Mouse (Mus musculus): Measurements from ENCODE around the gene Exoc4. TPM values are rescaled to one million over a fixed set of nuclear protein-coding genes. Genes with fewer than 3 reads are reported as not detected.

The Exoc4 gene
- polyA plus RNA-seq, 1 experiment from 2014 or later: 11.7 TPM

GRCm38 (mm10) chr6:33468480-33468879 is 219.6 kb downstream of the Exoc4 start:
- DNase-seq (ENCODE audit: low spot score) (peak; percentile 65), ATAC-seq (peak; percentile 54; the same call in 1 of the 2 replicates)
- H3K9ac ChIP-seq (replicated peaks; ENCODE audit: low read depth): no peak overlapping the region
- no peak overlapping the region for H3K27ac ChIP-seq (ENCODE audit: low read length)
- no peaks in the 10 kb centered on the region for H3K9me3 ChIP-seq (ENCODE audit: low read length)
- no peaks in the 10 kb centered on the region for H3K27me3 ChIP-seq (replicated peaks; ENCODE audit: insufficient read depth, low read length)
- TF ChIP-seq CTCF (IDR thresholded peaks at IDR 0.05): no peak
- TF ChIP-seq EP300 (IDR thresholded peaks at IDR 0.05): 0 out of 2 replicates have a peak, but pooled peaks have one; percentile 13
- H3K36me3 ChIP-seq (ENCODE audit: insufficient read depth, low read length): no peaks in the 10 kb centered on the region
- WGBS: 71% methylated on average over 5 of the region's 5 CpGs
- H3K4me2 ChIP-seq (replicated peaks; ENCODE audit: low read depth, low read length): no peak overlapping the region
- no peak overlapping the region for H3K4me3 ChIP-seq (ENCODE audit: low read depth, low read length)
- H3K4me1 ChIP-seq (ENCODE audit: insufficient read depth, low read depth, low read length): no peaks in the 10 kb centered on the region

- Histone ChIP-seq H3K27ac (ENCODE audit: low read length) (no peak overlapping the region), H3K4me3 (ENCODE audit: low read depth, low read length) (no peak overlapping the region), H3K36me3 (ENCODE audit: insufficient read depth, low read length) (no peaks in the 10 kb centered on the region), H3K27me3 (replicated peaks; ENCODE audit: insufficient read depth, low read length) (no peaks in the 10 kb centered on the region), H3K9ac (replicated peaks; ENCODE audit: low read depth) (no peak overlapping the region), H3K4me1 (ENCODE audit: insufficient read depth, low read depth, low read length) (no peaks in the 10 kb centered on the region), H3K4me2 (replicated peaks; ENCODE audit: low read depth, low read length) (no peak overlapping the region), H3K9me3 (ENCODE audit: low read length) (no peaks in the 10 kb centered on the region)
- ATAC-seq (no peak), DNase-seq (ENCODE audit: low spot score) (no peak)
- TF ChIP-seq CTCF (IDR thresholded peaks at IDR 0.05) (no peak), EP300 (IDR thresholded peaks at IDR 0.05) (no peak)
- 98% methylated on average over 2 of the region's 2 CpGs for WGBS
These were observed 227.2 kb downstream of the Exoc4 start for GRCm38 (mm10) chr6:33476134-33476533.

- DNase-seq (ENCODE audit: low spot score) (no peak), ATAC-seq (no peak)
- Histone ChIP-seq H3K4me2 (replicated peaks; ENCODE audit: low read depth, low read length) (no peak overlapping the region), H3K36me3 (ENCODE audit: insufficient read depth, low read length) (no peaks in the 10 kb centered on the region), H3K27me3 (replicated peaks; ENCODE audit: insufficient read depth, low read length) (no peaks in the 10 kb centered on the region), H3K4me1 (ENCODE audit: insufficient read depth, low read depth, low read length) (no peaks in the 10 kb centered on the region), H3K27ac (ENCODE audit: low read length) (no peak overlapping the region), H3K9me3 (ENCODE audit: low read length) (no peaks in the 10 kb centered on the region), H3K4me3 (ENCODE audit: low read depth, low read length) (no peak overlapping the region), H3K9ac (replicated peaks; ENCODE audit: low read depth) (no peak overlapping the region)
- 79% methylated on average over 9 of the region's 9 CpGs for WGBS
- TF ChIP-seq EP300 (IDR thresholded peaks at IDR 0.05): no peak
- TF ChIP-seq CTCF (IDR thresholded peaks at IDR 0.05): no peak
These were observed 235.7 kb downstream of the Exoc4 start for GRCm38 (mm10) chr6:33484568-33484967.

GRCm38 (mm10) chr6:33489788-33490187 is 240.9 kb downstream of the Exoc4 start:
- WGBS: 96% methylated on average over 2 of the region's 2 CpGs
- H3K9me3 ChIP-seq (ENCODE audit: low read length): no peaks in the 10 kb centered on the region
- ATAC-seq: no peak
- H3K36me3 ChIP-seq (ENCODE audit: insufficient read depth, low read length): no peaks in the 10 kb centered on the region
- H3K27ac ChIP-seq (ENCODE audit: low read length): no peak overlapping the region
- H3K27me3 ChIP-seq (replicated peaks; ENCODE audit: insufficient read depth, low read length): no peaks in the 10 kb centered on the region
- no peaks in the 10 kb centered on the region for H3K4me1 ChIP-seq (ENCODE audit: insufficient read depth, low read depth, low read length)
- no peak overlapping the region for H3K4me3 ChIP-seq (ENCODE audit: low read depth, low read length)
- TF ChIP-seq EP300 (IDR thresholded peaks at IDR 0.05): no peak
- no peak for TF ChIP-seq CTCF (IDR thresholded peaks at IDR 0.05)
- H3K9ac ChIP-seq (replicated peaks; ENCODE audit: low read depth): no peak overlapping the region
- no peak for DNase-seq (ENCODE audit: low spot score)
- H3K4me2 ChIP-seq (replicated peaks; ENCODE audit: low read depth, low read length): no peak overlapping the region

GRCm38 (mm10) chr6:33496141-33496855 is 247.4 kb downstream of the Exoc4 start:
- no peak for ATAC-seq
- H3K9ac ChIP-seq (replicated peaks; ENCODE audit: low read depth): no peak overlapping the region
- 67% methylated on average over 6 of the region's 6 CpGs for WGBS

GRCm38 (mm10) chr6:33497348-33497747 is 248.5 kb downstream of the Exoc4 start:
- no peak for ATAC-seq
- DNase-seq (ENCODE audit: low spot score): no peak
- TF ChIP-seq CTCF (IDR thresholded peaks at IDR 0.05) (no peak), EP300 (IDR thresholded peaks at IDR 0.05) (no peak)
- no peak overlapping the region for H3K27ac ChIP-seq (ENCODE audit: low read length)
- H3K4me2 ChIP-seq (replicated peaks; ENCODE audit: low read depth, low read length): no peak overlapping the region
- no peak overlapping the region for H3K9ac ChIP-seq (replicated peaks; ENCODE audit: low read depth)
- no peaks in the 10 kb centered on the region for H3K27me3 ChIP-seq (replicated peaks; ENCODE audit: insufficient read depth, low read length)
- H3K36me3 ChIP-seq (ENCODE audit: insufficient read depth, low read length): no peaks in the 10 kb centered on the region
- no peak overlapping the region for H3K4me3 ChIP-seq (ENCODE audit: low read depth, low read length)
- H3K9me3 ChIP-seq (ENCODE audit: low read length): no peaks in the 10 kb centered on the region
- H3K4me1 ChIP-seq (ENCODE audit: insufficient read depth, low read depth, low read length): no peaks in the 10 kb centered on the region

More at GRCm38 (mm10) chr6:33496141-33496855, 247.4 kb downstream of the Exoc4 start:
- H3K9me3 ChIP-seq (ENCODE audit: low read length): no peaks in the 10 kb centered on the region
- H3K36me3 ChIP-seq (ENCODE audit: insufficient read depth, low read length): no peaks in the 10 kb centered on the region
- no peak overlapping the region for H3K27ac ChIP-seq (ENCODE audit: low read length)
- no peaks in the 10 kb centered on the region for H3K4me1 ChIP-seq (ENCODE audit: insufficient read depth, low read depth, low read length)
- DNase-seq (ENCODE audit: low spot score): peak; percentile 8
- H3K27me3 ChIP-seq (replicated peaks; ENCODE audit: insufficient read depth, low read length): no peaks in the 10 kb centered on the region
- no peak overlapping the region for H3K4me2 ChIP-seq (replicated peaks; ENCODE audit: low read depth, low read length)
- no peak overlapping the region for H3K4me3 ChIP-seq (ENCODE audit: low read depth, low read length)
- TF ChIP-seq CTCF (IDR thresholded peaks at IDR 0.05): no peak
- TF ChIP-seq EP300 (IDR thresholded peaks at IDR 0.05): no peak

Data from lung, postnatal 0 days (tissue).